ENCODE assay signal across 8 mouse cellular contexts in genomic region chr1:87573800-87574215, GRCm38 (mm10). TPM values are rescaled to one million over a fixed set of nuclear protein-coding genes. Genes with fewer than 3 reads are reported as not detected.
DNase-seq lines count a peak whose midpoint lies in the region; ATAC-seq lines count a peak whose summit lies in the region.

Gene Ngef, minus strand, starts transcription at chr1:87573870.

- no peaks in the 10 kb centered on the region for H3K27me3 ChIP-seq in midbrain, embryonic 12.5 days
- H3K27me3 ChIP-seq in midbrain, embryonic 11.5 days (ENCODE audit: control insufficient read depth, insufficient read depth, low read length), result no peaks in the 10 kb centered on the region
- no peaks in the 10 kb centered on the region for H3K27me3 ChIP-seq in kidney, embryonic 16.5 days (ENCODE audit: insufficient read depth, low read length)
- no peaks in the 10 kb centered on the region for H3K27me3 ChIP-seq in liver, embryonic 16.5 days (ENCODE audit: control insufficient read depth, insufficient read depth, low read depth, low read length)
- no peaks in the 10 kb centered on the region for H3K27me3 ChIP-seq in stomach, embryonic 15.5 days (replicated peaks)

- DNase-seq in midbrain, embryonic 11.5 days (ENCODE audit: low spot score, missing footprints), result no peak
- no peak for DNase-seq in embryo, embryonic 10 days (ENCODE audit: low spot score)
- DNase-seq in right cerebral cortex, postnatal 4 days, result no peak

- H3K9ac ChIP-seq in midbrain, embryonic 12.5 days (replicated peaks), result no peak within 1 kb of the TSS
- H3K9ac ChIP-seq in midbrain, embryonic 11.5 days (ENCODE audit: low read length), result no peak within 1 kb of the TSS
- H3K9ac ChIP-seq in kidney, embryonic 16.5 days (replicated peaks; ENCODE audit: low read length), result no peak within 1 kb of the TSS
- peak within 1 kb of the TSS; percentile 29; the same call in 1 of the 2 replicates for H3K9ac ChIP-seq in liver, embryonic 16.5 days (ENCODE audit: low read depth, low read length)
- no peak within 1 kb of the TSS for H3K9ac ChIP-seq in stomach, embryonic 15.5 days

- 85% methylated on average over 6 of the region's 6 CpGs for WGBS in midbrain, embryonic 12.5 days
- WGBS in midbrain, embryonic 11.5 days, result 81% methylated on average over 6 of the region's 6 CpGs
- 48% methylated on average over 6 of the region's 6 CpGs for WGBS in kidney, embryonic 16.5 days
- 51% methylated on average over 6 of the region's 6 CpGs for WGBS in liver, embryonic 16.5 days (ENCODE audit: insufficient replicate concordance)
- 49% methylated on average over 6 of the region's 6 CpGs for WGBS in stomach, embryonic 15.5 days

- no peaks in the 10 kb centered on the region for H3K36me3 ChIP-seq in midbrain, embryonic 12.5 days
- H3K36me3 ChIP-seq in midbrain, embryonic 11.5 days (ENCODE audit: control insufficient read depth, insufficient read depth, low read length), result no peaks in the 10 kb centered on the region
- no peaks in the 10 kb centered on the region for H3K36me3 ChIP-seq in kidney, embryonic 16.5 days (ENCODE audit: insufficient read depth, low read length)
- no peaks in the 10 kb centered on the region for H3K36me3 ChIP-seq in liver, embryonic 16.5 days (ENCODE audit: control insufficient read depth, insufficient read depth)
- no peaks in the 10 kb centered on the region for H3K36me3 ChIP-seq in stomach, embryonic 15.5 days

- H3K4me3 ChIP-seq in midbrain, embryonic 12.5 days, result no peak within 1 kb of the TSS
- H3K4me3 ChIP-seq in midbrain, embryonic 11.5 days (ENCODE audit: low read depth, low read length), result no peak within 1 kb of the TSS
- no peak within 1 kb of the TSS for H3K4me3 ChIP-seq in kidney, embryonic 16.5 days (ENCODE audit: low read length)
- peak within 1 kb of the TSS; percentile 48 for H3K4me3 ChIP-seq in liver, embryonic 16.5 days (ENCODE audit: low read depth, low read length)
- H3K4me3 ChIP-seq in stomach, embryonic 15.5 days (replicated peaks), result peak within 1 kb of the TSS; percentile 25

- H3K9me3 ChIP-seq in midbrain, embryonic 12.5 days, result no peaks in the 10 kb centered on the region
- no peaks in the 10 kb centered on the region for H3K9me3 ChIP-seq in midbrain, embryonic 11.5 days (ENCODE audit: control insufficient read depth, low read length)
- H3K9me3 ChIP-seq in kidney, embryonic 16.5 days (ENCODE audit: low read length), result no peaks in the 10 kb centered on the region
- H3K9me3 ChIP-seq in liver, embryonic 16.5 days (replicated peaks; ENCODE audit: control insufficient read depth, low read length), result no peaks in the 10 kb centered on the region
- H3K9me3 ChIP-seq in stomach, embryonic 15.5 days, result no peaks in the 10 kb centered on the region

- H3K4me1 ChIP-seq in midbrain, embryonic 12.5 days, result peaks cover 8% of the 10 kb centered on the region
- no peaks in the 10 kb centered on the region for H3K4me1 ChIP-seq in midbrain, embryonic 11.5 days (ENCODE audit: control insufficient read depth, insufficient read depth, low read length)
- H3K4me1 ChIP-seq in kidney, embryonic 16.5 days (ENCODE audit: insufficient read depth, low read length), result peaks cover 19% of the 10 kb centered on the region
- H3K4me1 ChIP-seq in liver, embryonic 16.5 days (ENCODE audit: control insufficient read depth, low read depth, low read length), result no peaks in the 10 kb centered on the region
- peaks cover 16% of the 10 kb centered on the region for H3K4me1 ChIP-seq in stomach, embryonic 15.5 days

- no peak within 1 kb of the TSS for H3K4me2 ChIP-seq in midbrain, embryonic 12.5 days (replicated peaks)
- H3K4me2 ChIP-seq in midbrain, embryonic 11.5 days, result no peak within 1 kb of the TSS
- no peak within 1 kb of the TSS for H3K4me2 ChIP-seq in kidney, embryonic 16.5 days (replicated peaks; ENCODE audit: low read depth, low read length)
- peak within 1 kb of the TSS; percentile 24 for H3K4me2 ChIP-seq in liver, embryonic 16.5 days (ENCODE audit: low read depth, low read length)
- H3K4me2 ChIP-seq in stomach, embryonic 15.5 days, result peak within 1 kb of the TSS; percentile 42

- H3K27ac ChIP-seq in midbrain, embryonic 12.5 days (replicated peaks), result 0 out of 2 replicates have a peak within 1 kb of the TSS, but pooled peaks have one; percentile 30
- H3K27ac ChIP-seq in midbrain, embryonic 11.5 days (ENCODE audit: low read depth, low read length), result no peak within 1 kb of the TSS
- H3K27ac ChIP-seq in kidney, embryonic 16.5 days (ENCODE audit: low read length), result peak within 1 kb of the TSS; percentile 89
- peak within 1 kb of the TSS; percentile 83 for H3K27ac ChIP-seq in liver, embryonic 16.5 days (ENCODE audit: low read length)
- H3K27ac ChIP-seq in stomach, embryonic 15.5 days, result peak within 1 kb of the TSS; percentile 89

- no peak for ATAC-seq in midbrain, embryonic 12.5 days (ENCODE audit: low FRiP score, low read depth)
- ATAC-seq in midbrain, embryonic 11.5 days (ENCODE audit: low FRiP score), result no peak
- ATAC-seq in kidney, embryonic 16.5 days (ENCODE audit: low FRiP score, low TSS enrichment), result peak; percentile 85
- ATAC-seq in liver, embryonic 16.5 days (ENCODE audit: low read depth), result peak; percentile 96
- ATAC-seq in stomach, embryonic 15.5 days (ENCODE audit: insufficient read depth, low FRiP score, low read depth), result peak; percentile 91
- no peak for ATAC-seq in megakaryocyte-erythroid progenitor cell, adult 5-6 weeks (replicated peaks; ENCODE audit: low FRiP score, low TSS enrichment, poor library complexity, severe bottlenecking)

RNA-seq across cellular contexts. Expression of gene Ngef, which starts in this region (rescaled TPM):
- 4.0 and 5.5 TPM in 2 replicates for polyA plus RNA-seq in midbrain, embryonic 12.5 days (2016; fragmentation: Nextera tagmentation; extraction: Ambion mirVana)
- polyA plus RNA-seq in midbrain, embryonic 11.5 days (2014; fragmentation: Nextera tagmentation; extraction: Ambion mirVana), result 3.0 and 3.9 TPM in 2 replicates
- polyA plus RNA-seq in kidney, embryonic 16.5 days (2015; fragmentation: Nextera tagmentation; extraction: Ambion mirVana), result 2.0 and 2.7 TPM in 2 replicates
- polyA plus RNA-seq in liver, embryonic 16.5 days (2015; fragmentation: Nextera tagmentation; extraction: Ambion mirVana), result 8.6 and 10.3 TPM in 2 replicates
- 12.2 and 14.6 TPM in 2 replicates for polyA plus RNA-seq in stomach, embryonic 15.5 days (2015; fragmentation: Nextera tagmentation; extraction: Ambion mirVana)
- not detected in 2 replicates for total RNA-seq in megakaryocyte-erythroid progenitor cell, adult 5-6 weeks (2014; fragmentation: Nextera tagmentation)
- not detected in 2 replicates for total RNA-seq in megakaryocyte-erythroid progenitor cell, adult 5-6 weeks (2017)

Comparison
In these comparisons a context has a peak if more than half of its experiments do, and no peak if none do; other contexts are left out.
1. ATAC-seq: peak in kidney, embryonic 16.5 days (single experiment), liver, embryonic 16.5 days (single experiment) and stomach, embryonic 15.5 days (single experiment); none in midbrain, embryonic 12.5 days (single experiment), midbrain, embryonic 11.5 days (single experiment) and megakaryocyte-erythroid progenitor cell, adult 5-6 weeks (single experiment).
2. H3K4me2 ChIP-seq: peak in liver, embryonic 16.5 days (single experiment) and stomach, embryonic 15.5 days (single experiment); none in midbrain, embryonic 12.5 days (single experiment), midbrain, embryonic 11.5 days (single experiment) and kidney, embryonic 16.5 days (single experiment).
3. H3K4me3 ChIP-seq: peak in liver, embryonic 16.5 days (single experiment) and stomach, embryonic 15.5 days (single experiment); none in midbrain, embryonic 12.5 days (single experiment), midbrain, embryonic 11.5 days (single experiment) and kidney, embryonic 16.5 days (single experiment).